Mouse (Mus musculus) lung, postnatal 0 days (tissue): Measurements from ENCODE around the gene Mfsd4b4.

Experiments
- CTCF ChIP-seq: IDR thresholded peaks from 2 replicates; pipeline ENCODE4 v1.5.1; 2016; ENCODE audit warnings: antibody characterized with exemption, mild to moderate bottlenecking
- EP300 ChIP-seq: IDR thresholded peaks from 2 replicates; pipeline ENCODE4 v1.6.1; 2016; ENCODE audit warnings: antibody characterized with exemption, mild to moderate bottlenecking, control low read depth

DNA sequence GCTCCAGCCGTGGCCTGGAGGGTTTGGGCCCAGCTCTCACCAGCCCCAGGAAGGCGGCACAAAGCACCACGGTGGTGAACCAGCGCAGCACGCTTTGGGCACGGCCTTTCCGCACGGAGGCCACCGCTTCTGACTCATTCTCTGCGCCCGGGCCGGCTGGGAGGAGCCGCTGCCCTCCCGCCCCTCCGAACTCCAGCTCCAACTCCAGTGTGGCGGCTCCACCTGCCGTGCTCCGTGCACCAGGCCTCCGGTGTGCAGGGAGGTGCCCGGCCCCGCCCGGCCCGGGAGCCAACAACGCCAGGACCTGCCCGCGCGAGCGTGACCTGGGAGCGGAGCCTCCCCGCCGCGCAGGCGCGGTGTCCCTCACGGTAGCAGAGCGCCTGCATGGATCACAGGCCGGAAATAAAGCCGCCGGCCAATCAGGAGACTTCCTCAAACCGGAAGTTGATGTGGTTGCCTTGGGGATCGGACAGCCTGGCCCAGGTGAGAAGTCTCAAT is at the start of gene Mfsd4b4:
- TF ChIP-seq CTCF (0 out of 2 replicates have a peak, but pooled peaks have one; percentile 4), EP300 (no peak)
